Mouse (Mus musculus): ENCODE measurements around the gene Fbxo47. TPM values are rescaled to one million over a fixed set of nuclear protein-coding genes. Genes with fewer than 3 reads are reported as not detected.
A peak's percentile ranks its signal among the peaks of the same experiment; 100 is the strongest.

Gene Fbxo47
- total RNA-seq, 2 experiments from 2014 or later = 1.2 to 1.8 TPM

DNA sequence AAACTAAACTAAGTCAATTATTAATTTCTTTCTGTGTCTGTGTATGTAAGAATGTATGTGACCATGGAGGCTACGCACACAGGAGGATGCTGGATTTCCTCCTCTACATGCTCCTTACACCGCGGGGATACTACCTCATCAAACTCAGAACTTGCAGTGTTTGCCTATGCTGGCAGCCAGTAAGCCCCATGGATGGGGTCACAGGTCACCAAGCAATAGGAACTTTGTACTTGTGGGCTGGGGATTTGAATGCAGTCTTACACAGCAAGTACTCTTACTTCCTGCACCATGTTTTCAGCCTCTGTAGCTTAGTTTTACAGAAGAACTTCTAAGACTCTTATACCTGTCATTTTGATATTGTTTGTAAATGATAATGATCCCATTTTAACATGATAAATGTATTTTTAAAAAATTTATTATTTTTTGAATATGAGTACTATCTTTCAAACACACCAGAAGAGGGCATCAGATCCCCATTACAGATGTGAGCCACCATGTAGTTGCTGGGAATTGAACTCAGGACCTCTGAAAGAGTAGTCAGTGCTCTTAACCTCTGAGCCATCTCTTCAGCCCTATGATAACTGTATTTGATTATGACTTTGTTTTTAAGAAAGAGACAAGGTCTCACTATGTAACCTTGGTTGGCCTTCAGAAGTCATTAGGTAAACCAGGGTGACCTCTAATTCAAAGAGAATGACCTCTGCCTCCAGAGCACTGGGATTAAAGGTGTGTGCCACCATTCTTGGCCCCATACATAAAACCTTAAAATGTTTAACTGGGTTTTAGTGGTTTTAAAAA, 17.7 kb downstream of the Fbxo47 start:
- no peak for DNase-seq (ENCODE audit: low spot score in 2 of 2)
- 0 out of 2 replicates have a peak, but pooled peaks have one; percentile 5 for TF ChIP-seq CTCF (conservative IDR thresholded peaks at IDR 0.05)

DNA sequence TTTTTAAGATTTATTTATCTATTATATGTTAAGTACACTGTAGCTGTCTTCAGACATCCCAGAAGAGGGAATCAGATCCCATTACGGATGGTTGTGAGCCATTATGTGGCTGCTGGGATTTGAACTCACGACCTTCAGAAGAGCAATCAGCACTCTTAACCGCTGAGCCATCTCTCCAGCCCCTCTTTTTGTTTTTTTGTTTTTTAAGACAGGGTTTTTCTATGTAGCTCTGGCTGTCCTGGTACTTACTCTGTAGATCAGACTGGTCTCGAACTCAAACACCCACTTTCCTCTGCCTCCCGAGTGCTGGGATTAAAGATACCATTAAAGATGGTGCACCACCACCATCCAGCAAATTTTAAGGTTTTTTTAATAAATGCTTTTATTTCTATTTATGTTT, 18.5 kb downstream of the Fbxo47 start:
- no peak overlapping the region for H3K27ac ChIP-seq
- no peak for TF ChIP-seq CTCF (conservative IDR thresholded peaks at IDR 0.05)

More for the DNA sequence above, 17.7 kb downstream of the Fbxo47 start:
- Histone ChIP-seq H3K4me3 (no peak overlapping the region), H3K27ac (no peak overlapping the region)

DNA sequence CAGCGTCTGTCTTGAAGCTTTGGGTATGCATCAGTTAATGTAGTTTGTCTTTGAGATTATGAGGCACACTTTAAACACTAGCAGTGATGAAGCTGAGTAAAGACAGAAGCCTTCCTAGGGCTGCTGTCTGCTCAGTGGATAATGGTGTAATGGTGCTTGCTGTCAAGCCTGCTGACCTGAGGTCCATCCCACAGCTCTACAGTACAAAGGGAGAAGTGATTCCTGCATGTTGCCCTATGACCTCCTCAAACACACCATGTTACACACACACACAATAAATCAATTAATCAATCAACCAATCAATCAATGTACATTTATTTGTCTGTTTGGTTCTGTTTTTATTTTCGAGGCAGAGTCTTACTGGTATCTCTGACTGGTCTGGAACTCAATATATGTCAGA, 21.8 kb downstream of the Fbxo47 start:
- no peak overlapping the region for H3K27ac ChIP-seq
- TF ChIP-seq CTCF (conservative IDR thresholded peaks at IDR 0.05) = no peak
- DNase-seq (ENCODE audit: low spot score in 2 of 2) = no peak
- no peak overlapping the region for H3K4me3 ChIP-seq

More for the DNA sequence above, 18.5 kb downstream of the Fbxo47 start:
- no peak overlapping the region for H3K4me3 ChIP-seq
- DNase-seq (ENCODE audit: low spot score in 2 of 2) = no peak

DNA sequence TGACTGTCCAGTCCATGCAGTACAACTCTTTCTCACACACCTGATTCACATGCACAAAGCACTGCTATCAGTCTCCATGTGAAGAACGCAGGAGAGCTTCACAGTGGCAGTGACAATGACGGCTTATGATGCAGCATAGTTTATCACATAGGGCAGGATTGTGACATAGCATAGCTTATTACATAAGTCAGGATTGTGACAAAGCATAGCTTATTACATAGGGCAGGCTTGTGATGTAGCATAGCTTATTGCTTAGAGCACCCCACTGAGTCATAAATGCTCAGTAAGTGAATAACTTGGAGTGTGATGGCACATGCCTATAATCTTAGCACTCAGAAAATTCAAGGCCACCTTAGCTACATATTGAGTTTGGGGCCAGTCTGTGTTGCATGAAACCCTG, 28.5 kb downstream of the Fbxo47 start:
- Histone ChIP-seq H3K27ac (no peak overlapping the region), H3K4me3 (no peak overlapping the region)
- DNase-seq (ENCODE audit: low spot score in 2 of 2) = no peak
- TF ChIP-seq CTCF (conservative IDR thresholded peaks at IDR 0.05) = no peak

DNA sequence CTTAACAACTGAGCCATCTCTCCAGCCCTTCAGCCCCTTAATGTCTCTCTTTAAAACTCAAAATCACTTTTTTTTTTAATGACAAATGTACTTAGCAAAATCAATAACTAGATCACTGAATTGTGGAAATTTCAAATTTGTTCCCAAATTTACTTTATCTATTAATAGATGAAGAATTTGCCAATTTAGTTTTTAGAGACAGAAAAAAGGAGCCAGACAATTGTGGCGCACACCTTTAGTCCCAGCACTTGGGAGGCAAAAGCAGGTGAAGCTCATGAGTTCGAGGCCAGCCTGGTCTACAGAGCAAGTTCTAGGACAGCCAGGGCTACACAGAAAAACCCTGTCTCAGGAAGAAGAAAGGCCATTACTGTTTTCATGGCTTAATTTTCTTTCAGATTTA, 32.4 kb downstream of the Fbxo47 start:
- no peak for DNase-seq (ENCODE audit: low spot score in 2 of 2)
- no peak for TF ChIP-seq CTCF (conservative IDR thresholded peaks at IDR 0.05)
- no peak overlapping the region for H3K4me3 ChIP-seq
- H3K27ac ChIP-seq = no peak overlapping the region

DNA sequence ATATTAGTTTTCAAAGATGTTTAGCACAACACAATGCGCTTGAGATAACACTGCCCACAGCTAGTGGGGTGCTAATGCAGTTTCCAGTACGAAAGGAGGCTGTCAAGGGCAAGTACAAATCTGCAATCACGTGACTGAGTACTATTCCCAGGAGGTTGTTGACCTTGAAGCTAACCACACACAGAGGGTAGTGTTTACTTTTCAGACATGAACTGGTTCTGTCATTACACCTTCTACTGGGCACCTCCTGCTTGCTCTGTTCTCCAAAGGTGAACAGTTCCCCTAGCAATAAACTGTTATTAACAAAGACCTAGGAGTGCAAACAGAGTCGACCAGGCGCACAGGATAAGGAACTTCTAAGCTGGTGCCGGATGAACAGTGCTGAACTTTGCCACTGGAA, 33.6 kb downstream of the Fbxo47 start:
- H3K4me3 ChIP-seq = no peak overlapping the region
- H3K27ac ChIP-seq = no peak overlapping the region
- TF ChIP-seq CTCF (conservative IDR thresholded peaks at IDR 0.05) = no peak
- no peak for DNase-seq (ENCODE audit: low spot score in 2 of 2)

DNA sequence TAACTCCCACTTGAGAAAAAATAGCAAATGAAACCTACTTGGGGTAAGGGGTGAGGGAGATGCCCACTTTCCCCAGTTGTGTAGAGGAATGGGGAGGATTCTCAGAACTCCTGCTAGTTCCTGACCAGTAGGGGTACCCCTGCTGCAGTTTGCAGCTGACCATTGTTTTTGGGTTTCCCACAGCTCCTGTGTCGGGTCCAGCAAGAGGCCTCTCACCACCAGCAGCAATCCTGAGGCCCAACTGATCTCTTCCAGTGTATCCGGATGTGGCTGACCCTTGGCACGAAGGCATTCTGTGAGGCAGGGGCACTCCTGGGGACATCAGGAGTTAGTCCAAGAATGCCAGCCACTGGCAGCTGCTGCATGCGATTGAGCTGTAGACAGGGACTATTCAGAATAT, 42.0 kb downstream of the Fbxo47 start:
- no peak for DNase-seq (ENCODE audit: low spot score in 2 of 2)
- Histone ChIP-seq H3K4me3 (peak overlapping the region; percentile 81), H3K27ac (peak overlapping the region; percentile 97)
- TF ChIP-seq CTCF (conservative IDR thresholded peaks at IDR 0.05) = peak; percentile 52

DNA sequence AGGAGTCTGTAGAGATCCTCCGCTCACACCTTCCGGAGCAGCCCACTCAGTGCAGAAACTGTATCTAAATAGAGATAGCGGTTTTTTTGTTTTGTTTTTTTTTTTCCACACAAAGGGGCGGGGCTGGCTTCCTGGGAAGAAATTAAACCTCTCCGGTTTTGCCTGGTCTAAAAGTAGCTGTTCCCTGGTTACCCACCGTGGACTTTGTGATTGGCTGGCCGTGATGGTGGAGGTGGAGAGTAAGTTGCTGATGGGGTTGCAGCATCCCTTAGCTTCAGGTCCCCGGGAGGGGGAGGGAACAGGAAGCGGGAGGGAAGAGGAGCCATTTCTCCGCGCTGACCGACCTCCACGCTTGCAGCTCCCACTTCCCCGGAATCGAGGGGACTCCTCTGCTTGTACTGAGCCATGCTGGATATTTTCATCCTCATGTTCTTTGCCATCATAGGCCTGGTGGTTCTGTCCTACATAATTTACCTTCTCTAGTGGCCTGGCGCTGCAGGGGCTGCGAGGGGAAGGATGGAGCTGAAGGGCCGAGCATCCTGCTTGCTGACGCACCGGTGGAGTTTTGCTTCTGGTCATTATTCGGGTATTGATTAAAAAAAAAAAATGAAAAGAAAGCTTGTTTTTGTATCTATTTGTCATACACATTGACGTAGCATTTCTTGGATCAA, 42.8 kb downstream of the Fbxo47 start:
- Histone ChIP-seq H3K27ac (peak overlapping the region; percentile 97), H3K4me3 (peak overlapping the region; percentile 81)
- DNase-seq (ENCODE audit: low spot score in 2 of 2) = peak; percentile 88 to 96
- TF ChIP-seq CTCF (conservative IDR thresholded peaks at IDR 0.05) = no peak

DNA sequence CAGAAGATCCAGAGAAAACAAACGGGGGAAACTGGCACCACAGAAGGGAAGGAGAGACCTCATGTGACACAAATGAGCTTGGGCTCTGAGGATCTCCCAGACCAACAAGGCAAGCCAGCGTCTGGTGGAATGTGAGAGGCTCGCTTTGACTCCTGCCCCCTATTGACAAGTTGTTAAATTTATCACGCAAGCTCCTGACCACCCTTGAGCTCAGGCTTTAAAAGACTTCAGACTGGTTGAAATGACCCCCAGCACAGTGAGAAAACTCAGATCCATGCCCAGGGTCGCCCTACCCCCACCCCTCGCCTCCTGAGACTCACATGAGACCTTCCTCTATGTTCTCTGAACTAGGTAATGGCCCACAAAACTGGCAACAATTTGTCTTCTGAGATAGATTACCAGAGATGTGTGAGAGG, 43.4 kb downstream of the Fbxo47 start, which contains the start of gene B230217C12Rik:
TSS of gene B230217C12Rik (plus strand) at position 242 of the 416 bp plus-strand sequence.
- Histone ChIP-seq H3K4me3 (peak within 1 kb of the TSS; percentile 81), H3K27ac (peak within 1 kb of the TSS; percentile 97)
- peak; percentile 72 for TF ChIP-seq CTCF (conservative IDR thresholded peaks at IDR 0.05)
- DNase-seq (ENCODE audit: low spot score in 2 of 2) = no peak

DNA sequence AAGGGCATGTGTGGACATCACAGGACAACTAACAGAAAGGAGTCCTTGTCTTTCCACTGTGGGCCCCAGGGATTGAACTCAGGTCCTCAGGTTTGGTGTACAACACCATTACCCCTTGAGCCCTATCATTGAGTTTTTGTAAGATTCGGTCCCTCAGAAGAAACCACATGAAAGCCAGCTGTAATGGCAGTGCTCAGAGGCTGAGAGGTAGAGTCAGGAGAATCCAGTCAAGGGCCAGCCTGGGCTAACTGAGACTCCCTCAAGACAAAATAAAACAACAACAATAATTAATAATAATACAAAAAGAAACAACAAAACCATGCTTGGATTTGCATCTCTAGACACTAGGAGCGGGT, 43.8 kb downstream of the Fbxo47 start:
- peak overlapping the region; percentile 97 for H3K27ac ChIP-seq
- peak overlapping the region; percentile 81; the same call in 1 of the 2 replicates for H3K4me3 ChIP-seq
- TF ChIP-seq CTCF (conservative IDR thresholded peaks at IDR 0.05) = no peak
- DNase-seq (ENCODE audit: low spot score in 2 of 2) = no peak

DNA sequence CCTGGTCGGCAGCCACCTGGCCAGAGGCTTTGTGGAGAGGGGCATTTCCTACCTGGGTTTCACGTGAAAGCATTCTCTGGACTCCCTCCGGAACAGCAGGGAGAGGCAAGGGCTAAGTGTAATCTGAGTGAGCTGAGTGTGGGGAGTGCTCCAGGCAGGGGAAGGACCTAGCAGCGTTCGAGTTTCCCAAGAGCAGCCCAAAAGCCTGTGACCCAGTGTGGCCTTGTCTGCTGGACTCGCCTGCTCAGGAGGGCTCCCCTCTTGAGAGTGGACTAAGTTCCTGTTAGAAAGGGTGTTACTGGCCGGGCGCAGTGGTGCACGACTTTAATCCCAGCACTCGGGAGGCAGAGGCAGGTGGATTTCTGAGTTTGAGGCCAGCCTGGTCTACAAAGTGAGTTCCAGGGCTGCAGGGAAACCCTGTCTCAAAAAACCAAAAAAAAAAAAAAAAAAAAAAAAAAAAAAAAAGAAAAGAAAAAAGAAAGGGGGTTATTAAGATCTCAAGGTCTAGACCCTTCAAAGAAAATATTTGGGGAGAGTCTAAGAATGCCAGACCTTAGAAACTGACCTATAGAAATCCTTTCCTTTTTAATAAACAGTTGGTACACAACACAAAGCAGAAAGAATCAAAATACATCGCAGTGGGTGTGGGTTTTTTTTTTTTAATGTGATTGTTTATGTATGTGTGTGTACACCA, 44.4 kb downstream of the Fbxo47 start:
- peak overlapping the region; percentile 97 for H3K27ac ChIP-seq
- DNase-seq (ENCODE audit: low spot score in 2 of 2) = no peak
- H3K4me3 ChIP-seq = no peak overlapping the region
- TF ChIP-seq CTCF (conservative IDR thresholded peaks at IDR 0.05) = no peak

DNA sequence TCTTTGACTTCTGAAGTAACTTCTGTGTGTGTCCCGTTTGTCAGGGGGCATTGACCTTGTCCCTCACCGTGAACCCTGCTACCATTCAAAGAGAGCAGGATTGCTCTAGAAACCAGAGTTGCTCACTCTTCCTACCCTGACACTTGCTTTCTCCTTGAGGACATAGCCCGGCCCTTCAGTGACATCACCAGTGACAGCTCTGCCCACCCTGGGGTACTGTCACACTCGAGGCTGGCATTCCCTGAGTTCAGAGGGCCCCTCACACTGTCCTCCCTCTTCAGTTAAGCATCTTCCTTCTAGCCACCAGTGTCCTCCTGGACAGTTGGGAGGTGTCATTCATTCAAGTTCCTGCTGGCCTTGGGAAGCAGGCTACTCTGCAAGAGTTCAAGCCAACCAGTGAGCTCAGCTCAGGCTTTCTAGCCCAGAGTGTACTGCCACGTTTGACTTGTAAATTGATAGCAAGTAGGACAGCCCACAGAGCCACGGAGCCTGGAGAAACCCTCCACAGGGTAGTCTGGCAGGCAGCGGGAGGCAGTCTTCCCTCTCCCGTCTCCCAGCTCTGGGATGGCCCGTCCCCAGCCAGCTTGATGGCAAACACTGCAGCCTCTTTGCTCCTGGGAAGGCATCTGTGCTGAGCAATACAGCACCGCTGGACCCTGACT, 45.0 kb downstream of the Fbxo47 start:
- H3K27ac ChIP-seq = peak overlapping the region; percentile 10; the same call in 1 of the 2 replicates
- DNase-seq (ENCODE audit: low spot score in 2 of 2) = no peak
- no peak for TF ChIP-seq CTCF (conservative IDR thresholded peaks at IDR 0.05)
- no peak overlapping the region for H3K4me3 ChIP-seq
